ENCODE assay signal across 12 mouse cellular contexts in genomic region chr2:168518256-168518659, GRCm38 (mm10).
DNase-seq lines count a peak whose midpoint lies in the region; ATAC-seq and TF ChIP-seq lines count a peak whose summit lies in the region.
"Had no signal": no experiment of that assay in that cellular context is flagged by ENCODE, and none has a peak within 500 bp of the region (broad histone marks: within the 10 kb centered on the region; RNA-seq: fewer than 3 reads in every experiment).

No protein-coding gene starts in this region.

- H3K36me3 ChIP-seq in limb, embryonic 13.5 days = peaks cover 11% of the 10 kb centered on the region
- H3K36me3 ChIP-seq in limb, embryonic 10.5 days = no peaks in the 10 kb centered on the region
- no peaks in the 10 kb centered on the region for H3K36me3 ChIP-seq in stomach, postnatal 0 days (ENCODE audit: control insufficient read depth, insufficient read depth, low read length)
- no peaks in the 10 kb centered on the region for H3K36me3 ChIP-seq in midbrain, embryonic 16.5 days (ENCODE audit: control insufficient read depth, insufficient read depth, low read length)
- H3K36me3 ChIP-seq: embryonic facial prominence, embryonic 13.5 days; lung, embryonic 15.5 days; neural tube, embryonic 15.5 days had no signal

- ATAC-seq in limb, embryonic 13.5 days (ENCODE audit: low FRiP score, low read depth) = no peak
- peak; percentile 30 for ATAC-seq in stomach, postnatal 0 days (ENCODE audit: low FRiP score, low TSS enrichment)
- no peak for ATAC-seq in midbrain, embryonic 16.5 days

- no peak for TF ChIP-seq EP300 in stomach, postnatal 0 days (optimal IDR thresholded peaks at IDR 0.05)

- H3K4me3 ChIP-seq in limb, embryonic 13.5 days = no peak overlapping the region
- H3K4me3 ChIP-seq in limb, embryonic 10.5 days = no peak overlapping the region
- no peak overlapping the region for H3K4me3 ChIP-seq in stomach, postnatal 0 days (ENCODE audit: low read depth, low read length)
- no peak overlapping the region for H3K4me3 ChIP-seq in midbrain, embryonic 16.5 days (ENCODE audit: low read depth, low read length)
- H3K4me3 ChIP-seq: embryonic facial prominence, embryonic 13.5 days; lung, embryonic 15.5 days; neural tube, embryonic 15.5 days had no signal

- 78% methylated on average over 15 of the region's 15 CpGs for WGBS in limb, embryonic 13.5 days
- WGBS in limb, embryonic 10.5 days = 89% methylated on average over 15 of the region's 15 CpGs
- 38% methylated on average over 15 of the region's 15 CpGs for WGBS in stomach, postnatal 0 days
- WGBS in midbrain, embryonic 16.5 days = 77% methylated on average over 15 of the region's 15 CpGs

- DNase-seq in adrenal gland, adult 2 months = peak; percentile 74
- DNase-seq in adrenal gland, adult 8-10 months = no peak
- DNase-seq in limb, embryonic 10.5 days (ENCODE audit: low spot score) = no peak
- peak; percentile 67 to 82 for DNase-seq in gastrocnemius, postnatal 4 days (ENCODE audit: low spot score in 2 of 2)
- DNase-seq in stomach, postnatal 0 days (ENCODE audit: low spot score) = peak; percentile 48
- DNase-seq in left cerebral cortex, adult 8-10 months (ENCODE audit: low spot score in 2 of 2) = no peak
- DNase-seq: thymus, postnatal 4 days had no signal

- H3K9me3 ChIP-seq in limb, embryonic 13.5 days = no peaks in the 10 kb centered on the region
- no peaks in the 10 kb centered on the region for H3K9me3 ChIP-seq in limb, embryonic 10.5 days (replicated peaks)
- H3K9me3 ChIP-seq in stomach, postnatal 0 days (ENCODE audit: control insufficient read depth, low read length) = no peaks in the 10 kb centered on the region
- H3K9me3 ChIP-seq in midbrain, embryonic 16.5 days (replicated peaks; ENCODE audit: control insufficient read depth, low read length, poor library complexity, severe bottlenecking) = no peaks in the 10 kb centered on the region
- H3K9me3 ChIP-seq: embryonic facial prominence, embryonic 13.5 days; lung, embryonic 15.5 days; neural tube, embryonic 15.5 days had no signal

- H3K27ac ChIP-seq in limb, embryonic 13.5 days = 0 out of 2 replicates have a peak overlapping the region, but pooled peaks have one; percentile 3
- H3K27ac ChIP-seq in limb, embryonic 10.5 days = no peak overlapping the region
- no peak overlapping the region for H3K27ac ChIP-seq in stomach, postnatal 0 days (replicated peaks)
- H3K27ac ChIP-seq in midbrain, embryonic 16.5 days (ENCODE audit: low read length) = no peak overlapping the region
- H3K27ac ChIP-seq: embryonic facial prominence, embryonic 13.5 days; lung, embryonic 15.5 days; neural tube, embryonic 15.5 days had no signal

- H3K4me2 ChIP-seq in limb, embryonic 13.5 days (replicated peaks) = no peak overlapping the region
- no peak overlapping the region for H3K4me2 ChIP-seq in stomach, postnatal 0 days (replicated peaks; ENCODE audit: low read depth)
- H3K4me2 ChIP-seq in midbrain, embryonic 16.5 days (ENCODE audit: low read length) = no peak overlapping the region
- H3K4me2 ChIP-seq: embryonic facial prominence, embryonic 13.5 days; lung, embryonic 15.5 days; neural tube, embryonic 15.5 days had no signal

- H3K9ac ChIP-seq in limb, embryonic 13.5 days = no peak overlapping the region
- H3K9ac ChIP-seq in stomach, postnatal 0 days (ENCODE audit: low read length) = no peak overlapping the region
- H3K9ac ChIP-seq in midbrain, embryonic 16.5 days (ENCODE audit: low read depth, low read length) = no peak overlapping the region
- H3K9ac ChIP-seq: embryonic facial prominence, embryonic 13.5 days; lung, embryonic 15.5 days; neural tube, embryonic 15.5 days had no signal

- H3K27me3 ChIP-seq in limb, embryonic 13.5 days = 0 out of 2 replicates have a peak, but pooled peaks cover 3% of the 10 kb centered on the region
- H3K27me3 ChIP-seq in limb, embryonic 10.5 days (ENCODE audit: low read depth, poor library complexity, severe bottlenecking) = 0 out of 2 replicates have a peak, but pooled peaks cover 11% of the 10 kb centered on the region
- H3K27me3 ChIP-seq in stomach, postnatal 0 days (ENCODE audit: control insufficient read depth, insufficient read depth, low read length) = no peaks in the 10 kb centered on the region
- H3K27me3 ChIP-seq in midbrain, embryonic 16.5 days (ENCODE audit: control insufficient read depth, insufficient read depth, low read depth, low read length) = no peaks in the 10 kb centered on the region
- H3K27me3 ChIP-seq: embryonic facial prominence, embryonic 13.5 days; lung, embryonic 15.5 days; neural tube, embryonic 15.5 days had no signal

- H3K4me1 ChIP-seq in limb, embryonic 13.5 days = no peaks in the 10 kb centered on the region
- H3K4me1 ChIP-seq in limb, embryonic 10.5 days = no peaks in the 10 kb centered on the region
- H3K4me1 ChIP-seq in stomach, postnatal 0 days (replicated peaks; ENCODE audit: control insufficient read depth, insufficient read depth) = 0 out of 2 replicates have a peak, but pooled peaks cover 3% of the 10 kb centered on the region
- no peaks in the 10 kb centered on the region for H3K4me1 ChIP-seq in midbrain, embryonic 16.5 days (ENCODE audit: control insufficient read depth, insufficient read depth, low read length)
- H3K4me1 ChIP-seq: embryonic facial prominence, embryonic 13.5 days; lung, embryonic 15.5 days; neural tube, embryonic 15.5 days had no signal

- TF ChIP-seq CTCF in stomach, postnatal 0 days (IDR thresholded peaks at IDR 0.05; ENCODE audit: low read depth) = no peak

Comparison
In these comparisons a context has a peak if more than half of its experiments do, and no peak if none do; other contexts are left out.
1. DNase-seq: peak in adrenal gland, adult 2 months (single experiment), gastrocnemius, postnatal 4 days (2 of 2) and stomach, postnatal 0 days (single experiment); none in adrenal gland, adult 8-10 months (single experiment), limb, embryonic 10.5 days (single experiment) and left cerebral cortex, adult 8-10 months (0 of 2).